Mouse (Mus musculus) cerebellum, adult 2 months (tissue): ENCODE data around the gene Ankrd17.

Experiments used
- CTCF ChIP-seq: fragments of 200-500 bp; IDR thresholded peaks from 2 replicates; pipeline ENCODE4 v1.5.1; 2011; ENCODE audit warnings: low read depth, mild to moderate bottlenecking, control low read depth, low read length, moderate library complexity, borderline replicate concordance; ENCODE audit not compliant: insufficient read depth
- POLR2A ChIP-seq: fragments of 200-500 bp; IDR thresholded peaks from 2 replicates; pipeline ENCODE4 v1.6.1; 2011; ENCODE audit warnings: low read length, control low read depth, borderline replicate concordance; ENCODE audit not compliant: insufficient read depth

DNA sequence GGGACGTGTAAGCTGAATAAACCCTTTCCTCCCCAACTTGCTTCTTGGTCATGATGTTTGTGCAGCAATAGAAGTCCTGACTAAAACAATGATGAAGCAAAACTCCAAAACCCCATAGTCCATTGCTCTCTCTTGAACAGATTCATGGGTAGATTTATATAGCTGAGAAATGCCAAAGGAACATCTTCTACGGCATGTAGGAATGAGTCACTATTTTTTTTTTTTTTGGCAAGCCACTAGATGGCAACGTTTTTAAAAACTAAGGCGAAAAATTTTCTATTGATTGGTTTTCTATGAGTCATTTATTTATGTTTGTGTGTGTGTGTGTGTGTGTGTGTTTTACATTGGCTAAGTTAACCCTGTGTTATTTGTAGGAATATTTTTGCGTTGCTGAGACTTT, 27.4 kb upstream of the Ankrd17 start:
- TF ChIP-seq CTCF, result no peak
- no peak for TF ChIP-seq POLR2A
